Mouse (Mus musculus) stomach, postnatal 0 days (tissue): ENCODE results near the gene St7.

Source experiments
- CTCF ChIP-seq: IDR thresholded peaks from 2 replicates; pipeline ENCODE4 v1.5.1; 2016; ENCODE audit warnings: antibody characterized with exemption, low read depth, mild to moderate bottlenecking, moderate library complexity
- EP300 ChIP-seq: optimal IDR thresholded peaks from 2 replicates; pipeline ENCODE3; 2016; ENCODE audit warnings: antibody characterized with exemption

DNA sequence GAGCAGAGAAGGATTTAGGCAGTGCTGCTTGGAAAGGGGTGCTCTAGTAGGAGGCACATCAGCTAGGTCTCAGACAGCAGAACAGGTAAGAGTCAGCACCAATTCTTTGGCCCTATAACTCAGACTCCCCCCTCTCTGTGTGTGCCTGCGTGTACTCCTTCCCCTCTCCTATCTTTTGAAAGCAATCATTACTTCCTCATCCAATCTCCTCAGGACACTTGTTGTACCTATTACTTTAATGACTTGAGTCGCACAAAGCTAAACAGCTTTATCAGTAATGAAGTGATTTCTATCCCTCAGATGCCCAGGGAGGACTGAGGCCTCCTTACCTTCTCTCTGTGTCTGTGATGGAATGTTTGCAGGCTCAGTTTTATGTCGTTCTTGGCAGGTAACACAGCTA lies 46.6 kb upstream of the St7 start:
- TF ChIP-seq CTCF (no peak), EP300 (no peak)
